Mouse (Mus musculus): ENCODE results near the gene Hs3st1. TPM values are rescaled to one million over a fixed set of nuclear protein-coding genes. Genes with fewer than 3 reads are reported as not detected.

Gene Hs3st1
- under 1 TPM in 1 of 2 experiments, not detected in 1; 0.53 TPM for total RNA-seq (2023)

DNA sequence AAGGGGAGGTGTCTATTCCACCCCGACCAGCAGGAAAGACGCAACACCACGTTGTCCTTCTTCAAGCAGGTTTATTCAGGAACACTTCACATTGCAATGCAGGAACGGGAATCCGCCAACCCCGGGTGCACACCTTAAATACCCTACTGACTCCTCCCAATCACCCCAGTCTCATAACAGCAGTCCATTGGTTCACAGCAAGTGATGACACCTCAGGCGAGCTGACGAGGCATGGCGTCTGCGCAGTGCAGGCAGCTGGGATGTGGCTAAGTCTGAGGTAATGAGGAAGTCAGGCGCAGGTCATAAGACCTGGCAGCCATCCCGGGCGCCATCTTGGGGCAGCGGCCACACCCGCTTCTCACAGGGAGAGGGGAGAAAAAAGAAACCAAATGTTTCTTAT, at the start of gene Hs3st1:
TSS of gene Hs3st1 (minus strand) at position 101 of the 400 bp plus-strand sequence.

